Mouse (Mus musculus) stomach, embryonic 16.5 days (tissue): ENCODE data around the gene Gm11549. TPM values are rescaled to one million over a fixed set of nuclear protein-coding genes. Genes with fewer than 3 reads are reported as not detected.
A peak's percentile ranks its signal among the peaks of the same experiment; 100 is the strongest.

ENCODE experiments used
- ATAC-seq: fragments of 200-750 bp; cut with Nextera tagmentation; 2 replicates; pipeline ENCODE4 v1.8.0; 2017; ENCODE audit warnings: moderate number of reproducible peaks, moderate TSS enrichment; ENCODE audit not compliant: insufficient read depth, low FRiP score
- H3K27ac ChIP-seq: fragments of 300-500 bp; sonication (generic); 2 replicates; pipeline ENCODE4 v1.5.1; 2014; ENCODE audit warnings: low read length
- H3K27me3 ChIP-seq: fragments of 300-500 bp; sonication (generic); 2 replicates; pipeline ENCODE4 v1.6.1; 2014; ENCODE audit warnings: low read length, control low read depth, mixed read lengths; ENCODE audit not compliant: control insufficient read depth, insufficient read depth
- H3K36me3 ChIP-seq: fragments of 300-500 bp; sonication (generic); 2 replicates; pipeline ENCODE4 v1.6.1; 2014; ENCODE audit warnings: low read length; ENCODE audit not compliant: control insufficient read depth, insufficient read depth
- H3K4me1 ChIP-seq: fragments of 300-500 bp; sonication (generic); 2 replicates; pipeline ENCODE4 v1.6.1; 2014; ENCODE audit warnings: low read length, control low read depth, mixed read lengths; ENCODE audit not compliant: control insufficient read depth, insufficient read depth
- H3K4me2 ChIP-seq: fragments of 300-500 bp; sonication (generic); 2 replicates; pipeline ENCODE4 v1.6.1; 2014; ENCODE audit warnings: low read depth, low read length, mixed read lengths
- H3K4me3 ChIP-seq: fragments of 300-500 bp; sonication (generic); replicated peaks from 2 replicates; pipeline ENCODE4 v1.5.1; 2014; ENCODE audit warnings: mild to moderate bottlenecking, low read length
- H3K9ac ChIP-seq: fragments of 300-500 bp; sonication (generic); 2 replicates; pipeline ENCODE4 v1.6.1; 2014; ENCODE audit warnings: low read length
- H3K9me3 ChIP-seq: fragments of 300-500 bp; sonication (generic); replicated peaks from 2 replicates; pipeline ENCODE4 v1.6.1; 2016; ENCODE audit warnings: low read length, control low read depth; ENCODE audit not compliant: control insufficient read depth
- WGBS: fragments of 180-500 bp; shearing (Covaris S2); extraction: QIAGEN DNeasy Blood & Tissue Kit; methylation state at CpG from one replicate; pipeline ENCODE4 v1.1.7; 2014; 5-methylcytosine and 5-hydroxymethylcytosine counted together
- polyA plus RNA-seq: library from polyadenylated mRNA; unstranded; fragments of >200 nt; fragmentation: Nextera tagmentation; extraction: Ambion mirVana; gene quantifications from 2 replicates; pipeline ENCODE4 v1.2.1, GENCODE M21; 2015

The Gm11549 gene
- polyA plus RNA-seq, 1 experiment from 2014 or later, result 0.13 TPM

- 88% methylated on average over 5 of the region's 5 CpGs for WGBS
- no peak overlapping the region for H3K27ac ChIP-seq
Measured at GRCm38 (mm10) chr3:36491535-36491934, 30.1 kb downstream of the Gm11549 start.

GRCm38 (mm10) chr3:36489590-36489910 lies 32.1 kb downstream of the Gm11549 start:
- no peaks in the 10 kb centered on the region for H3K4me1 ChIP-seq
- no peak overlapping the region for H3K27ac ChIP-seq
- no peak overlapping the region for H3K9ac ChIP-seq
- H3K4me3 ChIP-seq, result no peak overlapping the region
- H3K9me3 ChIP-seq, result no peaks in the 10 kb centered on the region
- no peaks in the 10 kb centered on the region for H3K27me3 ChIP-seq
- no peak for ATAC-seq
- WGBS, result 84% methylated on average over 1 of the region's 1 CpGs
- no peaks in the 10 kb centered on the region for H3K36me3 ChIP-seq
- H3K4me2 ChIP-seq, result no peak overlapping the region

More at GRCm38 (mm10) chr3:36491535-36491934, 30.1 kb downstream of the Gm11549 start:
- no peak for ATAC-seq
- Histone ChIP-seq H3K4me1 (peaks cover 2% of the 10 kb centered on the region; the same call in 1 of the 2 replicates), H3K4me2 (no peak overlapping the region), H3K36me3 (no peaks in the 10 kb centered on the region), H3K4me3 (no peak overlapping the region), H3K9me3 (no peaks in the 10 kb centered on the region), H3K9ac (no peak overlapping the region), H3K27me3 (no peaks in the 10 kb centered on the region)

GRCm38 (mm10) chr3:36488899-36489589 lies 32.6 kb downstream of the Gm11549 start:
- Histone ChIP-seq H3K4me1 (no peaks in the 10 kb centered on the region), H3K9ac (no peak overlapping the region), H3K27ac (no peak overlapping the region), H3K4me2 (no peak overlapping the region), H3K36me3 (no peaks in the 10 kb centered on the region), H3K4me3 (no peak overlapping the region), H3K9me3 (no peaks in the 10 kb centered on the region), H3K27me3 (no peaks in the 10 kb centered on the region)
- WGBS, result 78% methylated on average over 6 of the region's 6 CpGs
- ATAC-seq, result no peak

GRCm38 (mm10) chr3:36488367-36488766 lies 33.2 kb downstream of the Gm11549 start:
- H3K36me3 ChIP-seq, result no peaks in the 10 kb centered on the region
- no peaks in the 10 kb centered on the region for H3K4me1 ChIP-seq
- ATAC-seq, result no peak
- H3K27ac ChIP-seq, result no peak overlapping the region
- WGBS, result 62% methylated on average over 1 of the region's 1 CpGs
- no peaks in the 10 kb centered on the region for H3K27me3 ChIP-seq
- no peak overlapping the region for H3K4me3 ChIP-seq
- no peak overlapping the region for H3K9ac ChIP-seq
- no peak overlapping the region for H3K4me2 ChIP-seq
- H3K9me3 ChIP-seq, result no peaks in the 10 kb centered on the region

GRCm38 (mm10) chr3:36486881-36487280 lies 34.7 kb downstream of the Gm11549 start:
- no peak for ATAC-seq
- H3K4me1 ChIP-seq, result 0 out of 2 replicates have a peak, but pooled peaks cover 7% of the 10 kb centered on the region
- no peak overlapping the region for H3K4me3 ChIP-seq
- no peak overlapping the region for H3K4me2 ChIP-seq
- H3K9ac ChIP-seq, result no peak overlapping the region
- no peaks in the 10 kb centered on the region for H3K9me3 ChIP-seq
- no peaks in the 10 kb centered on the region for H3K36me3 ChIP-seq
- H3K27me3 ChIP-seq, result no peaks in the 10 kb centered on the region
- H3K27ac ChIP-seq, result no peak overlapping the region
- 78% methylated on average over 6 of the region's 6 CpGs for WGBS

GRCm38 (mm10) chr3:36486176-36486575 lies 35.4 kb downstream of the Gm11549 start:
- no peak overlapping the region for H3K4me3 ChIP-seq
- H3K27me3 ChIP-seq, result no peaks in the 10 kb centered on the region
- WGBS, result 47% methylated on average over 6 of the region's 6 CpGs
- no peaks in the 10 kb centered on the region for H3K9me3 ChIP-seq
- no peak for ATAC-seq
- H3K4me1 ChIP-seq, result 0 out of 2 replicates have a peak, but pooled peaks cover 11% of the 10 kb centered on the region
- H3K9ac ChIP-seq, result no peak overlapping the region
- no peak overlapping the region for H3K27ac ChIP-seq
- no peak overlapping the region for H3K4me2 ChIP-seq
- no peaks in the 10 kb centered on the region for H3K36me3 ChIP-seq

GRCm38 (mm10) chr3:36484292-36484691 lies 37.3 kb downstream of the Gm11549 start:
- Histone ChIP-seq H3K36me3 (no peaks in the 10 kb centered on the region), H3K27me3 (no peaks in the 10 kb centered on the region), H3K27ac (no peak overlapping the region), H3K4me2 (no peak overlapping the region), H3K9ac (no peak overlapping the region), H3K4me3 (no peak overlapping the region), H3K9me3 (no peaks in the 10 kb centered on the region), H3K4me1 (0 out of 2 replicates have a peak, but pooled peaks cover 11% of the 10 kb centered on the region)
- no peak for ATAC-seq
- 89% methylated on average over 4 of the region's 4 CpGs for WGBS

- no peaks in the 10 kb centered on the region for H3K9me3 ChIP-seq
- H3K36me3 ChIP-seq, result no peaks in the 10 kb centered on the region
- peak overlapping the region; percentile 7; the same call in 1 of the 2 replicates for H3K9ac ChIP-seq
- 0 out of 2 replicates have a peak, but pooled peaks cover 11% of the 10 kb centered on the region for H3K4me1 ChIP-seq
- WGBS, result 15% methylated on average over 9 of the region's 9 CpGs
- 0 out of 2 replicates have a peak overlapping the region, but pooled peaks have one; percentile 17 for H3K27ac ChIP-seq
- no peaks in the 10 kb centered on the region for H3K27me3 ChIP-seq
- peak overlapping the region; percentile 14 for H3K4me3 ChIP-seq
- peak; percentile 37; the same call in 1 of the 2 replicates for ATAC-seq
- peak overlapping the region; percentile 39 for H3K4me2 ChIP-seq
Measured at GRCm38 (mm10) chr3:36482940-36483339, 38.7 kb downstream of the Gm11549 start.

- peak; percentile 60; the same call in 1 of the 2 replicates for ATAC-seq
- Histone ChIP-seq H3K36me3 (no peaks in the 10 kb centered on the region), H3K27ac (peak overlapping the region; percentile 96), H3K4me1 (peaks cover 14% of the 10 kb centered on the region; the same call in 1 of the 2 replicates), H3K9ac (peak overlapping the region; percentile 13; the same call in 1 of the 2 replicates), H3K4me3 (no peak overlapping the region), H3K9me3 (no peaks in the 10 kb centered on the region), H3K4me2 (peak overlapping the region; percentile 43), H3K27me3 (no peaks in the 10 kb centered on the region)
- WGBS, result 9% methylated on average over 11 of the region's 11 CpGs
Measured at GRCm38 (mm10) chr3:36481776-36482193, 39.8 kb downstream of the Gm11549 start.
